Mouse (Mus musculus) forebrain, embryonic 12.5 days (tissue): Measurements from ENCODE around the gene Fn3k. TPM values are rescaled to one million over a fixed set of nuclear protein-coding genes. Genes with fewer than 3 reads are reported as not detected.

Experiments
- ATAC-seq: fragments of 200-750 bp; cut with Nextera tagmentation; 2 replicates; pipeline ENCODE4 v1.8.0; 2017; ENCODE audit warnings: moderate TSS enrichment; ENCODE audit not compliant: low FRiP score
- H3K27ac ChIP-seq: fragments of 300-500 bp; sonication (generic); 2 replicates; pipeline ENCODE4 v1.5.1; 2016; ENCODE audit warnings: mild to moderate bottlenecking
- H3K27me3 ChIP-seq: fragments of 300-500 bp; sonication (generic); 2 replicates; pipeline ENCODE4 v1.6.1; 2016; ENCODE audit warnings: mild to moderate bottlenecking
- H3K36me3 ChIP-seq: fragments of 300-500 bp; sonication (generic); replicated peaks from 2 replicates; pipeline ENCODE4 v1.6.1; 2016; ENCODE audit warnings: mild to moderate bottlenecking
- H3K4me1 ChIP-seq: fragments of 300-500 bp; sonication (generic); 2 replicates; pipeline ENCODE4 v1.6.1; 2016
- H3K4me2 ChIP-seq: fragments of 300-500 bp; sonication (generic); 2 replicates; pipeline ENCODE4 v1.6.1; 2016; ENCODE audit warnings: mild to moderate bottlenecking, moderate library complexity
- H3K4me3 ChIP-seq: fragments of 300-500 bp; sonication (generic); replicated peaks from 2 replicates; pipeline ENCODE4 v1.5.1; 2016; ENCODE audit warnings: mild to moderate bottlenecking
- H3K9ac ChIP-seq: fragments of 300-500 bp; sonication (generic); 2 replicates; pipeline ENCODE4 v1.6.1; 2016; ENCODE audit warnings: mild to moderate bottlenecking
- H3K9me3 ChIP-seq: fragments of 300-500 bp; sonication (generic); 2 replicates; pipeline ENCODE4 v1.6.1; 2016
- WGBS: fragments of 180-500 bp; shearing (Covaris S2); methylation state at CpG from one replicate; pipeline ENCODE4 v1.1.7; 2016; 5-methylcytosine and 5-hydroxymethylcytosine counted together
- polyA plus RNA-seq: library from polyadenylated mRNA; unstranded; fragments of >200 nt; fragmentation: Nextera tagmentation; extraction: Ambion mirVana; gene quantifications from 2 replicates; pipeline ENCODE4 v1.2.1, GENCODE M21; 2016

Gene Fn3k
- polyA plus RNA-seq, 1 experiment from 2014 or later = 0.91 TPM

GRCm38 (mm10) chr11:121420830-121421552 is 13.7 kb upstream of the Fn3k start, which contains the start of gene Fn3krp:
Gene Fn3krp (plus strand): TSS chr11:121421401.
- WGBS = 2% methylated on average over 28 of the region's 28 CpGs
- H3K9ac ChIP-seq = peak within 1 kb of the TSS; percentile 78
- no peaks in the 10 kb centered on the region for H3K27me3 ChIP-seq
- H3K27ac ChIP-seq = peak within 1 kb of the TSS; percentile 69
- peak; percentile 100 for ATAC-seq
- H3K4me3 ChIP-seq = peak within 1 kb of the TSS; percentile 74
- H3K36me3 ChIP-seq = no peaks in the 10 kb centered on the region
- H3K4me2 ChIP-seq = peak within 1 kb of the TSS; percentile 80
- H3K9me3 ChIP-seq = no peaks in the 10 kb centered on the region
- H3K4me1 ChIP-seq = peaks cover 16% of the 10 kb centered on the region

- peak; percentile 75; the same call in 1 of the 2 replicates for ATAC-seq
- no peak overlapping the region for H3K27ac ChIP-seq
Observed at GRCm38 (mm10) chr11:121421553-121422173, 13.1 kb upstream of the Fn3k start.

GRCm38 (mm10) chr11:121433397-121433796 is 1.3 kb upstream of the Fn3k start:
- Histone ChIP-seq H3K9me3 (no peaks in the 10 kb centered on the region), H3K4me1 (peaks cover 14% of the 10 kb centered on the region), H3K4me2 (no peak overlapping the region), H3K27me3 (0 out of 2 replicates have a peak, but pooled peaks cover 5% of the 10 kb centered on the region), H3K36me3 (peaks cover 18% of the 10 kb centered on the region), H3K27ac (no peak overlapping the region), H3K9ac (no peak overlapping the region), H3K4me3 (no peak overlapping the region)
- WGBS = 88% methylated on average over 4 of the region's 4 CpGs
- no peak for ATAC-seq

More at GRCm38 (mm10) chr11:121421553-121422173, 13.1 kb upstream of the Fn3k start:
- no peaks in the 10 kb centered on the region for H3K27me3 ChIP-seq
- H3K9ac ChIP-seq = peak overlapping the region; percentile 78
- H3K4me3 ChIP-seq = peak overlapping the region; percentile 74
- H3K4me2 ChIP-seq = peak overlapping the region; percentile 80
- no peaks in the 10 kb centered on the region for H3K36me3 ChIP-seq
- no peaks in the 10 kb centered on the region for H3K9me3 ChIP-seq
- under 1% methylated on average over 28 of the region's 28 CpGs for WGBS
- peaks cover 16% of the 10 kb centered on the region for H3K4me1 ChIP-seq

- H3K27me3 ChIP-seq = 0 out of 2 replicates have a peak, but pooled peaks cover 5% of the 10 kb centered on the region
- H3K9ac ChIP-seq = no peak overlapping the region
- no peak overlapping the region for H3K27ac ChIP-seq
- H3K4me2 ChIP-seq = no peak overlapping the region
- 70% methylated on average over 5 of the region's 5 CpGs for WGBS
- ATAC-seq = no peak
- no peak overlapping the region for H3K4me3 ChIP-seq
- H3K36me3 ChIP-seq = 0 out of 2 replicates have a peak, but pooled peaks cover 3% of the 10 kb centered on the region
- H3K4me1 ChIP-seq = peaks cover 26% of the 10 kb centered on the region
- H3K9me3 ChIP-seq = no peaks in the 10 kb centered on the region
Observed at GRCm38 (mm10) chr11:121437236-121437635, 2.5 kb downstream of the Fn3k start.

GRCm38 (mm10) chr11:121439686-121440292 is 5.1 kb downstream of the Fn3k start:
- WGBS = 64% methylated on average over 5 of the region's 5 CpGs
- H3K36me3 ChIP-seq = no peaks in the 10 kb centered on the region
- H3K27ac ChIP-seq = no peak overlapping the region
- no peaks in the 10 kb centered on the region for H3K9me3 ChIP-seq
- no peak overlapping the region for H3K4me2 ChIP-seq
- peaks cover 17% of the 10 kb centered on the region for H3K4me1 ChIP-seq
- H3K27me3 ChIP-seq = 0 out of 2 replicates have a peak, but pooled peaks cover 5% of the 10 kb centered on the region
- no peak for ATAC-seq
- no peak overlapping the region for H3K9ac ChIP-seq
- no peak overlapping the region for H3K4me3 ChIP-seq

- no peaks in the 10 kb centered on the region for H3K36me3 ChIP-seq
- 90% methylated on average over 4 of the region's 4 CpGs for WGBS
Observed at GRCm38 (mm10) chr11:121441653-121442052, 6.9 kb downstream of the Fn3k start.

GRCm38 (mm10) chr11:121442076-121442475 is 7.4 kb downstream of the Fn3k start:
- Histone ChIP-seq H3K9me3 (no peaks in the 10 kb centered on the region), H3K4me1 (peaks cover 12% of the 10 kb centered on the region; the same call in 1 of the 2 replicates), H3K4me2 (no peak overlapping the region), H3K9ac (no peak overlapping the region), H3K36me3 (no peaks in the 10 kb centered on the region), H3K4me3 (no peak overlapping the region), H3K27me3 (0 out of 2 replicates have a peak, but pooled peaks cover 2% of the 10 kb centered on the region), H3K27ac (no peak overlapping the region)
- 78% methylated on average over 2 of the region's 2 CpGs for WGBS
- no peak for ATAC-seq

More at GRCm38 (mm10) chr11:121441653-121442052, 6.9 kb downstream of the Fn3k start:
- H3K9ac ChIP-seq = no peak overlapping the region
- H3K9me3 ChIP-seq = no peaks in the 10 kb centered on the region
- no peak overlapping the region for H3K4me2 ChIP-seq
- H3K4me1 ChIP-seq = peaks cover 12% of the 10 kb centered on the region; the same call in 1 of the 2 replicates
- 0 out of 2 replicates have a peak, but pooled peaks cover 5% of the 10 kb centered on the region for H3K27me3 ChIP-seq
- H3K4me3 ChIP-seq = no peak overlapping the region
- no peak overlapping the region for H3K27ac ChIP-seq
- no peak for ATAC-seq

GRCm38 (mm10) chr11:121451216-121451726 is 16.6 kb downstream of the Fn3k start:
- no peak for ATAC-seq
- Histone ChIP-seq H3K9me3 (no peaks in the 10 kb centered on the region), H3K27ac (no peak overlapping the region), H3K9ac (peak overlapping the region; percentile 77; the same call in 1 of the 2 replicates), H3K4me2 (peak overlapping the region; percentile 69), H3K4me3 (peak overlapping the region; percentile 88), H3K4me1 (peaks cover 17% of the 10 kb centered on the region), H3K27me3 (peaks cover 8% of the 10 kb centered on the region), H3K36me3 (peaks cover 5% of the 10 kb centered on the region)
- 23% methylated on average over 9 of the region's 9 CpGs for WGBS

GRCm38 (mm10) chr11:121451753-121452635 is 17.3 kb downstream of the Fn3k start, which contains the start of gene Tbcd:
Gene Tbcd (plus strand): TSS chr11:121451949.
- ATAC-seq = peak; percentile 95
- Histone ChIP-seq H3K36me3 (peaks cover 5% of the 10 kb centered on the region), H3K27me3 (peaks cover 8% of the 10 kb centered on the region), H3K4me1 (peaks cover 17% of the 10 kb centered on the region), H3K4me3 (peak within 1 kb of the TSS; percentile 88), H3K27ac (peak within 1 kb of the TSS; percentile 84), H3K9ac (peak within 1 kb of the TSS; percentile 77), H3K9me3 (no peaks in the 10 kb centered on the region), H3K4me2 (peak within 1 kb of the TSS; percentile 69)
- under 1% methylated on average over 58 of the region's 58 CpGs for whole genome bisulfite sequencing

GRCm38 (mm10) chr11:121457874-121458273 is 23.2 kb downstream of the Fn3k start:
- no peaks in the 10 kb centered on the region for H3K27me3 ChIP-seq
- peaks cover 56% of the 10 kb centered on the region for H3K36me3 ChIP-seq
- H3K4me3 ChIP-seq = no peak overlapping the region
- no peak overlapping the region for H3K27ac ChIP-seq
- 0 out of 2 replicates have a peak, but pooled peaks cover 3% of the 10 kb centered on the region for H3K9me3 ChIP-seq
- peaks cover 7% of the 10 kb centered on the region for H3K4me1 ChIP-seq
- no peak for ATAC-seq
- H3K9ac ChIP-seq = no peak overlapping the region
- H3K4me2 ChIP-seq = no peak overlapping the region
- WGBS = 90% methylated on average over 3 of the region's 3 CpGs

GRCm38 (mm10) chr11:121467408-121467807 is 32.7 kb downstream of the Fn3k start:
- Histone ChIP-seq H3K4me2 (no peak overlapping the region), H3K4me1 (no peaks in the 10 kb centered on the region), H3K27ac (no peak overlapping the region), H3K4me3 (no peak overlapping the region), H3K36me3 (peaks cover 51% of the 10 kb centered on the region), H3K9me3 (no peaks in the 10 kb centered on the region), H3K9ac (no peak overlapping the region), H3K27me3 (no peaks in the 10 kb centered on the region)
- ATAC-seq = no peak
- 93% methylated on average over 6 of the region's 6 CpGs for WGBS
